Mouse (Mus musculus) left cerebral cortex, postnatal 4 days (tissue): ENCODE results near the gene E4f1. TPM values are rescaled to one million over a fixed set of nuclear protein-coding genes. Genes with fewer than 3 reads are reported as not detected.

Experiments
- DNase-seq: peaks from one replicate; pipeline ENCODE4 v3.0.0-alpha.2; 2022
- intact Hi-C: fragments of 180-260 bp; cut with DNase I; formaldehyde crosslinking; loops from one replicate; pipeline ENCODE4 v1.15.1; 2025
- total RNA-seq, 2 experiments: library from RNA; stranded (reverse); gene quantifications; 2 replicates each; pipeline ENCODE4 v1.2.3; 2021

E4f1 gene
- total RNA-seq, 2 experiments from 2014 or later: 39.0 to 41.7 TPM

GRCm38 (mm10) chr17:24483495-24483894 lies 13.4 kb upstream of the E4f1 start:
- intact Hi-C loops: no loop called here
- no peak for DNase-seq

GRCm38 (mm10) chr17:24481027-24481815 lies 11.1 kb upstream of the E4f1 start:
- intact Hi-C loops: no loop called here
- no peak for DNase-seq

- intact Hi-C loops: no loop called here
- DNase-seq: no peak
Measured at GRCm38 (mm10) chr17:24480201-24480826, 10.2 kb upstream of the E4f1 start.

- no peak for DNase-seq
- intact Hi-C loops: no loop called here
Measured at GRCm38 (mm10) chr17:24479431-24479830, 9.3 kb upstream of the E4f1 start.

GRCm38 (mm10) chr17:24478663-24479380 lies 8.7 kb upstream of the E4f1 start, which contains the start of gene Mlst8:
Gene Mlst8 (minus strand): TSS chr17:24479078.
- intact Hi-C loops: no loop called here
- peak; percentile 98 for DNase-seq

- intact Hi-C loops: no loop called here
- DNase-seq: peak; percentile 45
Measured at GRCm38 (mm10) chr17:24477985-24478600, 8.0 kb upstream of the E4f1 start.

- no peak for DNase-seq
- intact Hi-C loops: no loop called here
Measured at GRCm38 (mm10) chr17:24477053-24477984, 7.2 kb upstream of the E4f1 start.

- no peak for DNase-seq
- intact Hi-C loops: no loop called here
Measured at GRCm38 (mm10) chr17:24476022-24476776, 6.1 kb upstream of the E4f1 start.

GRCm38 (mm10) chr17:24475586-24475985 lies 5.5 kb upstream of the E4f1 start:
- no peak for DNase-seq
- intact Hi-C loops: no loop called here

GRCm38 (mm10) chr17:24474557-24474956 lies 4.4 kb upstream of the E4f1 start:
- no peak for DNase-seq
- intact Hi-C loops: no loop called here

GRCm38 (mm10) chr17:24473612-24474275 lies 3.6 kb upstream of the E4f1 start, which contains the start of gene Bricd5:
Gene Bricd5 (plus strand): TSS chr17:24473884.
- intact Hi-C loops: no loop called here

GRCm38 (mm10) chr17:24472512-24472911 lies 2.4 kb upstream of the E4f1 start:
- peak; percentile 58 for DNase-seq
- intact Hi-C loops: no loop called here

More at GRCm38 (mm10) chr17:24473612-24474275, 3.6 kb upstream of the E4f1 start, which contains the start of gene Bricd5:
- DNase-seq: no peak

GRCm38 (mm10) chr17:24470701-24471527 lies 801 bp upstream of the E4f1 start:
- intact Hi-C loops: no loop called here
- DNase-seq: peak; percentile 36

GRCm38 (mm10) chr17:24469336-24469909 lies 690 bp downstream of the E4f1 start:
- intact Hi-C loops: no loop called here
- no peak for DNase-seq

GRCm38 (mm10) chr17:24468636-24469246 lies 1.4 kb downstream of the E4f1 start:
- no peak for DNase-seq
- intact Hi-C loops: no loop called here

GRCm38 (mm10) chr17:24463374-24464133 lies 6.6 kb downstream of the E4f1 start:
- intact Hi-C loops: no loop called here
- DNase-seq: no peak
